Comparison of ENCODE assay signal across 8 mouse cellular contexts in the genomic region with DNA sequence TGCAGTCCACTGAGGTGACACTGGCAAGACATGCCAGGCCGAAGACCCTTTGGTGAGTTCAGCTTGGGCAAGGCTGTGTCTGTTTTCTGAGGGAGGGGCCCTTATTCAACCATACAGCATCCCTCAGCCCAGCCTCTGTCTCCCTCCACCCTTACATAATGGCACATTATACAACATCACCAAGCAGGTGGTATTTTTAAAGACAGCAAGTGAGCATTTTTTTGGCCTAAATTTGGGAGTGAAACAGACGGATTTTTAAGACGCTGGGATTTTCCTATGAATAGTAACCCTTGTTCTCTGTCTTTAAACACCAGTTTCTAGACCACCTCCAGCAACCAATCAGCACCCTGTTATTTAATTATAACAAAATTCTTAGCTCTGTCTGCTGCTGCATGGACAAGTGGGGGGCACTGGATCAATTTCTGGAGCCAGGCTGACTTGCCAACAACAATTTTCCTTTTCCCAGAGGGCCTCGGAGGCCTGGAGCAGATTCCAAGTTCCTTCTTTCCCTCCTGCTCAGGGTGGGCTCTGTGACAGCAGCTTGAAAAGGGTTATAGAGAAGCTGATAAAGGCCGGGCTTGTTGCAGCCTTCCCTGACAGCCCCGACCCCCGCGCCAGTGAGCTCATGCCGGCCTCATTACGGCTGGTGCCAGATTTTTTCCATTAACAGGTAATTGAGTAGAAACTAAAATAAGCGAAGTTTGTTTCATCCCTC.
DNase-seq lines count a peak whose midpoint lies in the region; ATAC-seq lines count a peak whose summit lies in the region.

No protein-coding gene starts in this region.

- H3K27ac ChIP-seq in hindbrain, embryonic 16.5 days (ENCODE audit: low read depth, low read length): peak overlapping the region; percentile 44; the same call in 1 of the 2 replicates
- peak overlapping the region; percentile 100 for H3K27ac ChIP-seq in liver, embryonic 12.5 days

- no peak overlapping the region for H3K4me3 ChIP-seq in hindbrain, embryonic 16.5 days (ENCODE audit: low read length)
- H3K4me3 ChIP-seq in liver, embryonic 12.5 days: peak overlapping the region; percentile 18; the same call in 1 of the 2 replicates

- no peaks in the 10 kb centered on the region for H3K36me3 ChIP-seq in hindbrain, embryonic 16.5 days (ENCODE audit: control insufficient read depth, insufficient read depth, low read length)
- H3K36me3 ChIP-seq in liver, embryonic 12.5 days: peaks cover 3% of the 10 kb centered on the region; the same call in 1 of the 2 replicates

- H3K4me2 ChIP-seq in hindbrain, embryonic 16.5 days (ENCODE audit: low read length): no peak overlapping the region
- peak overlapping the region; percentile 70 for H3K4me2 ChIP-seq in liver, embryonic 12.5 days

- no peaks in the 10 kb centered on the region for H3K9me3 ChIP-seq in hindbrain, embryonic 16.5 days (ENCODE audit: control insufficient read depth, low read length)
- H3K9me3 ChIP-seq in liver, embryonic 12.5 days (replicated peaks): no peaks in the 10 kb centered on the region

- no peaks in the 10 kb centered on the region for H3K27me3 ChIP-seq in hindbrain, embryonic 16.5 days (replicated peaks; ENCODE audit: control insufficient read depth, insufficient read depth, low read length)
- no peaks in the 10 kb centered on the region for H3K27me3 ChIP-seq in liver, embryonic 12.5 days (replicated peaks)

- no peak overlapping the region for H3K9ac ChIP-seq in hindbrain, embryonic 16.5 days (ENCODE audit: low read depth, low read length)
- H3K9ac ChIP-seq in liver, embryonic 12.5 days: peak overlapping the region; percentile 75

- peak; percentile 85 for ATAC-seq in hindbrain, embryonic 16.5 days
- no peak for ATAC-seq in liver, embryonic 12.5 days
- no peak for ATAC-seq in megakaryocyte-erythroid progenitor cell, adult 5-6 weeks (replicated peaks; ENCODE audit: low FRiP score, low TSS enrichment, poor library complexity, severe bottlenecking)
- no peak for ATAC-seq in monocyte, adult 5-6 weeks (replicated peaks; ENCODE audit: insufficient number of reproducible peaks, low FRiP score, low TSS enrichment, poor library complexity, severe bottlenecking)

- 31% methylated on average over 11 of the region's 11 CpGs for WGBS in hindbrain, embryonic 16.5 days
- WGBS in liver, embryonic 12.5 days (ENCODE audit: insufficient replicate concordance): 53% methylated on average over 11 of the region's 11 CpGs

- DNase-seq in cerebellum, postnatal 10 days: peak; percentile 53 to 71
- no peak for DNase-seq in cerebellum, postnatal 36 days
- DNase-seq in embryo, embryonic 11.5 days (ENCODE audit: low read depth, low spot score): peak; percentile 11
- DNase-seq in urinary bladder, postnatal 10 days (ENCODE audit: low spot score): no peak

- peaks cover 11% of the 10 kb centered on the region for H3K4me1 ChIP-seq in hindbrain, embryonic 16.5 days (ENCODE audit: control insufficient read depth, insufficient read depth, low read depth, low read length)
- peaks cover 77% of the 10 kb centered on the region for H3K4me1 ChIP-seq in liver, embryonic 12.5 days

Comparison
In these comparisons a context has a peak if more than half of its experiments do, and no peak if none do; other contexts are left out.
1. DNase-seq: peak in cerebellum, postnatal 10 days (2 of 2) and embryo, embryonic 11.5 days (single experiment); none in cerebellum, postnatal 36 days (0 of 2) and urinary bladder, postnatal 10 days (single experiment).